Mouse (Mus musculus) thymus, postnatal 4 days (tissue): ENCODE results near the gene Mms19.

Experiments
- DNase-seq: peaks from one replicate; pipeline ENCODE4 v3.0.0; 2021

Gene Mms19

DNA sequence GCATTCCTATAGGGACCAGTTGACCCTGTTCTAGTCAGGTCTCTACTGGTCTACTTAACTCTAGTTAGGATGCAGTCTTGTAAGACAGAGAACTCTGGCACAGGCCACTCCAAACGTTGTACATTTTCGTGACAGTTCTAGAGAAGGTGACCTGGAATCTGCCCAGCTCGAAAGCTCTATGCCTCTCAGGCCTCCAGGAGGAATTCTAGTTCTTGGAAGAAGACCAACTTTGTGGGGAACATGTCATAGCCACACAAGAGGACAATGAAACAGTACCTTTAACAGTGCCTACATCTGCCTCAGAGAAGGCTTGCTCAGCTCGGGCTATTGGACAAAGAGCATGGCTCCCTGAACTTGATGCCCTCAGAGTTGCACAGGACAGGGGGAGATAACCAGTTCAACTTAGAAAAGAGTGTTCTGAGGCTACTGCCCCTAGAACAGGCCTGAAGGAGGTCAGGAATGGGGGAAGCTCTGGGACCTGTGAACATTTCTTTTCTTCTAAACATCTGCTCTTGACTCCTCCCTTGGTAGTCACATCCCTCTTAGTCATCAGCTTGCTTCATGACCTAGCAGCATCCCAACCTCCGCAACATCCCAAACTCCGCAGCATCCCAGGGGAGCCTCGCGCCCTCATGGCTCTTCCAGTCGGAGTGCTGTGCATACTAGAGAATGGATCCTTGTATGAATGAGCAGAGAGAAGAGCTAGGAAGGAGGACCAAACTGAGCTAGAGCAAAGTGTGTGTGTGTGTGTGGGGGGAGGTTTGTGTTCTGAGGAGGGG, 18.0 kb upstream of the Mms19 start:
- DNase-seq: no peak

DNA sequence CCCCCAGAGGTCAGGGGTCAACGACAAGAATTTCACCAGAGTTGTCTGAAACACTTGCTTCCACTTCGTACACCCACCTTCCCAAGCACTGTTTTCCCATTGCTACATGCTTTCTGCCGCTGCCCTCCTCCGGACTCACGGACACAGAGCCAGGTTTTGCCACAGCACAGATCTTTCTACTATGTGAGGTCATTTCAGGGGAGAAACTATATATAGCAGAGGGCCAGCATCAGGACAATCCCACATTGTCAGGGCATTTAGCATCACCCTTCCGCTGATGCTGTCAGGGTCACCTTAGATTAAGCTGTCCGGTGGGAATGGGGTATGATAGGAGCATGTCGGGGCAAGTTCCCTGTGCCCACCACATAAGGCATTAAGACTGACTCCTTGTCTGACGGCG, 16.1 kb upstream of the Mms19 start:
- no peak for DNase-seq

DNA sequence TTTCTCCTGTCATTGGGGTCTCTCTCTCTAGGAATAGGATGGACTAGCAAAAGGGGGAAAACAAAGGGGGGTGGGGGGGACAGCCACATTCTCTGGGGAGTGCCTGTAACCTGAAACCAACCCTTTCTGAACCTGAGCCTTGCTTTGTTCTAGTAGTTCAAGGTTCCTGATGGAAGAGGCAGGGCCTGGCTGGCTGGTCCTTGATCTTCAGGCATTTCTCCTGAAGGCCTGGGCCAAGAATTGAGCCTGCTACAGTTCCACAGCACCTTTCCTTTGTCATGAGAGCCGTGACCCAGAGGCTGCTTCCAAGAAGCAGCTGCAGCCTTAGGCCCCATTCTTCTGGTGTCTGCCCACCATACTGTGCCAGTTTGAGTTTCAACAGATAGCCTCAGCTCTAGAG, 14.5 kb upstream of the Mms19 start:
- DNase-seq: no peak

DNA sequence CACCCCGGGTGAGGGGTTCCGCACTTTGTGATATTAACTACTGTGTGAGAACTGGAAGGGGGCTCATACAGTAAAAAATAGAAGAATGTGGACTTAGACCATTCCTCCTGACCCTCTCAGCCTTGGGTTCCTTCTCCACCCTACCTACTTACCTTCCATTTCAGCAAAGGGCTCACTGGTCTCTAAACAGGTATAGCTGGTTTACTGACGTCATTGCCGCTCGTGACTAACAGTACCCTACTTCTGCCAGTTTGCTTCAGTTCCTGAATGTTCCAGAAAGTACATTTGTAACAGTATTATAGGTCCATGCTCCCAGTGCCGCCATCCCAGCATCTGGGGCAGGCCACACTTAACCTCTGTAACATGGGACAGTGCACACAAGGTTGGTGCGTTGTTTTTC, 13.1 kb upstream of the Mms19 start:
- DNase-seq: no peak

DNA sequence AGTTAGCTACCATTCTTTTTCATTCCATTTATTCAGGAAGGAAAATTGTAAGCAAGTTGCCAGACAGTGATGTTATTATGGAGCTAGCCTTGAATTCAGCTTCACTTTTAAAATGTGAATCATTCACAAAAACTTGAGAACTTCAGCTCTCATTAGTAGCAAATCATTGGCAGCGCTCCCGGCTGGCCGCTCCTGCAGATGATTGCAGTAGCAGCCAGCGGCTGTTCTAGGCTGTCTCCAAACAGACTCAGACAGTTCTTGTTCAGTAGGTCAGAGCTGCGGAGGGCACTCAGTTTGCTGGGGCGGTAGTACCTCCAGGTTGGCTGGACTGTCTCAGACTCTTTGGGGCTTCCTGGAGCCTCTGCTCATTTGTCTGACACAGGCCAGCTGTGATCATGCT, 12.5 kb upstream of the Mms19 start:
- DNase-seq: no peak

DNA sequence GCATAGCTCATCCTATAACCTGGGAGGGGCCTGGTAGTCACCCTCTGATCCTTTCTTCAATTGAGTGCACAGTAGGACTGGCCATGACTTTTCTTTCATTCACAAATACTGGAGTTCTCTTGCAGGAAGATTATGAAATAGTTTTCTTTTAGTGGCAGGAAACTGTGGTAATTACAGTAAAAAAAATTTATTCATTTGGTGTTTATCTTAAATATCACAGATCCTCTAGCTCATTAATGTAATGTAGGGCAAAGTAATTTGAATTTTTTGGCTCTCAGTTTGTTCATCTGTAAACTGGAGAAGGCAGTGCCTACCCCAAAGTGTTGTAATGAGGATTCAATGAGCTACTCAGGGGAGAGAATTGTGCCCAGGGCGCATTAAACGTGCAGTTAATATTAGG, 12.0 kb upstream of the Mms19 start:
- no peak for DNase-seq

DNA sequence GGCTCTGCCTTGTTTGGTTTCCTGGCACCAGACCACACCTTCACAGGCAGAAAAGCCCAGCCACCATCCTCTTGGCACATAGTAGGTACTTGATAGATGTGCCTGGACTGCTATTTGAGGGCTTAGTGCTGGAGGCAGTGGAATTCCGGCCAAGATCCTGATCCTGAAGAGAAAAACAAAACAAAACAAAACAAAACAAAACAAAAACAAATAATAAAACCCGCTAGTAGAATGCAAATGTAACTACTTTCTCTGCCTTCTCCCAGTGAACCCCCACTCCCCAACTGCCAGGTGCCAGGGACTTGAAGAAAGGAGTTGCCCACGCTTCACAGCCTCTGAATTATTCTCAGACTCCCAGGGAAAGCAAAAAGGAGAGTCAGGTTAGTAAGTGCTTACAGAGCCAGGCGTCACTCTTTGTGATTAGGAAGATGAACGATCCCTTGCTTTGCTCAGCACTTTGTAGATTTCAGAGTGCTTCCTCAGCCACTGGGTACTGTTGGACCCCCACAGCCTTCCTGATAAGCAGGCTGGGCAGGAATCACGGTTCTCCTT, 11.0 kb upstream of the Mms19 start:
- DNase-seq: no peak

DNA sequence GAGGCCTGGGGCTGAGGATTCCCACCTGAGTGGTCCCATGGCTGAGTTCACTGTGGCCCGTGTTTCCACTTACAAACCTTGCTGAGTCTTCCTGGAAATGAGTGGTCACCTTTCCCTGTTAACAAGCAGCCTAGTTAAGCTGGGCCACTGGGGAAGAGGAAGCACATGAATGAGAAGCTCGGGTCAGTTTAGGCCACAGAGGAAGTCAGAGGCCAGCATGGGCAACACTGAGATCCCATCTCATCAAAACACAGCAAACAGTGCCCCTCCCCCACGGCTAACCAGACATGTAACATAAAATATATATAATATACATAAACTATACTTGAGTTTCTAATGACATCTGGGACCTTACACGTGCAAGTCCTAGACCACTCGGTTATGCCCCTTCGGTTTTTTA, 8.9 kb upstream of the Mms19 start:
- no peak for DNase-seq

DNA sequence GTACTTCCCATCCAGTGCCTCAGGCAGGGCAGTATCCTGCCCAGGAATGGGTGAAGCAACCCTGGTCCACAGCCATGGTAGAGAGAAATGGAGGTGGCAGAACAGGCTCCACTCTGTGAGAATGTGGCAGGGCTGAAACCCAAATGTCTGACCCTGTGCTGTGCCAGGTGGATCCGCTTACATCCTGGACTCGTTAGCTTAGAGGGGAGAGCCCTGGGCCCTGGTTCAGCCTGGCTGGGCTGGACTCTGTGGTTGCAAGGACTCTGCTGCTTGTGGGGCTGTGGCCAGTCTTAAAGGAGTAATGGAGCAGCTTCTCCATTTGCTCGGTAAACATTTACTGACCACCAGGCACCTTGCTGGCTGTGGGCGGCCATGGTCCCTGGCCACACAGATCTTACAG, 6.2 kb upstream of the Mms19 start:
- no peak for DNase-seq

DNA sequence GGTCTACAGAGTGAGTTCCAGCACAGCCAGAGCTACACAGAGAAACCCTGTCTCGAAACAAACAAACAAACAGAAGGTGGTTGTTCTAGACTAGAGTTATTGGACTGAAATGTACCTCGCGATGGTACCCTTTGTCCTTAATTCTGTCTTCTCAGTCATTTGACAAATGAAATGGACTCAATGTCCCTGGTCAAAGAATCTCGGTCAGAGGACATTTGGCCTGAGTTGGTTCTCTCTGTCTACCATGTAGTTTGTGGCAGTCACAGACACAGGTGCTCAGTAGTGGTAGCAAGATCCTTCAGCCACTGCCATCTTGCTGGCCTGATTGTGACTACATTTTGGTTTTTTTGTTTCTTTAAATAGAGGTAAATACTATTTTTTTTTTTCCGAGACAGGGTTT, 5.0 kb upstream of the Mms19 start:
- no peak for DNase-seq

DNA sequence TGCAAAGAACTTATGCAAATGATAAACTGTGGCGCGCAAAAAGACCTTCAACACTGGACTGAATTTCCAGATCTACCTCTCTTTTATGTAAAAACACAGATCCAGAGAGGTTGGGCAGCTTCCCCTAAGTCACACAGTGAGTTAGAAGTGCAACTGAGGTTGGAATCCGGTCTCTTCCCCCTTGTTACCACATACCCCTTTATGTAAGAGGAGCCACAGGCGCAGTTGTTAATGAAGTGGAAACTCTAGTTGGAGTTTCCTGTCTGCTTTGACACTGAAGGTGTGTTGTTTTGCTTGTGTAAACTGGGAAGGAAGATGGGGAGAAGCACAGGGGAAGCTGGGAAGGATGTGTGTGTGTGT, 1.8 kb upstream of the Mms19 start:
- no peak for DNase-seq

DNA sequence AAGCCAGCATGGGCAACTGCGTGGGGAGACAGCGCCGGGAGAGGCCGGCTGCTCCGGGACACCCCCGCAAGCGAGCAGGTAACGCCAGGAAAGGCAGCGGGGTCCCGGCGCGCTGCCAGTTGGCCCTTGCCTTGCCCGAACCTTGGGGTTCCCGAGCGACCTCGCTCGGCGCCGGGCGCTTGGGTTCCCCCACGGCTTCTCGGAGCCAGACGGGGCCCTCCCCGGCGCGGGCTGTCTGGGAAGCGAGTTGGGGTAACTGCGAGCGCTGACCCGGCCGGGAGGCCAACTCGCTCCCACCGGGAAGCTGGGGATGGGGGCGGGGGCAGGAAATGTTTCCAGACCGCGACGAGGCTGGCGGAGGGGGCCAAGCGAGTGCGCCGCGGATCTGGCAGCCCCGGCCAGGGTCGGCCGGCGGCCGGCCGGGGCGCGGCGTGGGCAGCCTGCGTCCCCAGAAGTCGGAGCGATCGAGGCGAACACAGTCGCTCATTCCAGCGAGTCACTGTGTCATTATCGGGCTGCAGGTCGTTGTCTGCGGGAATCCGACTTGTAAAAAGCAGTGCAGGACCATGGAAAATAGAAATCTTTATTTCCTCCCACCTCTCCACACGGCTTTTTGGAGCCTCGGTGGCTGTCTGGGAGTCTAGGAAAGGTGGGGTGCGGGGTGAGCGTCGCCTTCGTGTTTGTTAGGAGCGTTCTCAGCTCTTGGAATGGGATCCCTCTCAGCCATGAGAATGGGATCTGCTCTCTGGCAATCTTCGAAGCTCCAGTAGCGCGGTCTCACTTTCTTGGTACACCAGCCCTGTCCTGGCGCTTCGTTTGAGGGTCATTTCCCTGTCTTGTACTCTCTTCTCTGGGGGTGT, 1.2 kb upstream of the Mms19 start:
- peak; percentile 71 for DNase-seq

DNA sequence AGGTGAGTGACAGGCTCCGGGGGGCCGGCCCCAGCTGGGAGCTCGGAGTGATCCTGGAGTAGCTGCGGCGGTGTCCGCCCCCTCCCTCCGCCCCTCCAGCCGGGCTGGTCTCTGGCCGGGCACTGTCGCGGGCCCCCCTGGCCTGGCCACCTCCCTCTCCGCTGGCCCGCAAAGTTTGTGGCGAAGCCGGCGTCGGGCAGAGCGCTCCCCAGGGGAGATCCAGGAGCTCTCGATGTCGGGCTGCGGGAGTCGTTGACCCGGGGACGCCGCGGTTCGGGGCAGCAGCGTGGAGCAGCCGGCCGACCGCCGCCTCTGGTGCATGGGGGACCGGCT, 604 bp upstream of the Mms19 start, which contains the start of gene Ubtd1:
Ubtd1 (plus strand) TSS at position 169 of the 333 bp plus-strand sequence.
- no peak for DNase-seq

DNA sequence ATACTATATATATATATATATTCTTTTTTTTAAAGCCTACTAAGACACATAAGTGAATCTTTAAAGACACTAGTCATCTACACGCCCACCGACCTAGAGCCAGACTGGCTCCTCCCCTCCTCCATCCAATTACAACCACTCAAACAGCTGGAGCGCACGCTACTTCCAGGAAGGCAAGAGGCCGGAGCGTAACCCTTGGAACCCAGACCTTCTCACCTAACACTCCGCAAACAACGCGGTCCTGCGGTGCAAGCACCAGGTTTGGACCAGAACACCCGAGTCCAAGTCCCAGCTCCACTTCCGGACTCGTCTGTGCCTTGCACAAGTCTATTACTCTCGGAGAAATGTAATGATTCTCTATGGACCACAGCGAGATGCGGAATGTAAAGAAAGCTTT, 537 bp downstream of the Mms19 start:
- no peak for DNase-seq

DNA sequence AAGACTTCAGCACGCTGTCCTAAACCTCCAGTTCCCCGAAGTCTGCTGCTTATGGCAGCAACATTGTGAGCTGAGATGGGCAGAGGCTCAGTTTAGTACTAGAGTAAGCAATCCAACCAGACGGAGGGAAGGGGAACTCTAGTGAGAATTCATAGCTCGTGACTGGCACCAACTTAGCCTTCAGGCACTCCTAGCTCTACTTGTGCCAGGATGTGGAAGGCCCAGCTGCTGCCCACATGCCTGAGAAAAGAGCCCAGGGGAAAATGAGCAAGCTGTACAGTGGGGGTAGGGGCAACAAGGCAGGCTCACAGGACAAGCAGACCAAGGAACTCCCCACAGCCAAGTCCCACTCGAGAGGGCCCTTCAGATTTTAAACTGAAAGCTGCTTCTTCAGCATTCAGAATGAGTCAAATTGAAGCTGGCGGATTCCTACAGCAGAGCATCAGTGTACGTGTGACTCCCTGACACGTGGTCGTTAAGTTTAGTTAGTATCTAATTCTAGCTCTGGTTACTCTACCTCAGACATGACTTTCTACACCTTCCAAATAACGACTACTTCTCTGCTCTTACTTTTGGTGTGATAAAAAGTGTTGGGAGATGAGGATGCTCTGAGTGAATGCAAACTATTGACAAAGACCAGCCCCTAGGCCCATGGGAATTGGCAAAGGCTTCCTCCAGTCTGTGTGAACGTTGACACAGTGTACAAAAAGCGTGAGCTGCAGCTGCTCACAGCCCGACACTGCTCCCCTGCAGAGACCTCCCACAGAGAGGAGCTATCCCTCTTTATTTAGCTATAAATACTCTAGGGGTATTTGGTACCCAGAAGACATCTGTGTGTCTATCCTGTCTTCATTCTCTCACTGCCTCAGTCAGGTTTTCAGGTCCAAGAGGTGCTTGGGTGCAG, 6.8 kb downstream of the Mms19 start:
- no peak for DNase-seq

DNA sequence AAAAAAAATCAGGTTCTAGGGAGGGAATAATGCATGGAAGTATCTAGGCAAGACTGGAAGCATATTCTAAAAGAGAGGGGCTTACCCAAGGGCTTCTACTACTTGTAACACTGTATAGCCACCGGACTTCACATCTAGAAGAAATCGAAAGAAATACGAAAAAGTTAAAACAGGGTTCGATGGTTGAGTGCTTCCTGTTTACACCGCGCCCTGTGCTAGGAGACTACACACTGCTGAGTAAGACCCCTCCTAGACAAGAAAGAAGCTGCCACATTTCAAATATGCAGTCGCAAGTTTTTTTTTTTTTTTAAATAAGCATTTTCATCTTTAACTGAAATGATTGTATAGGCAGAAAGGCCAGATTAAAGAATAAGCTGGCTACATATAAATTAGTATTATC, 11.3 kb downstream of the Mms19 start:
- DNase-seq: no peak

DNA sequence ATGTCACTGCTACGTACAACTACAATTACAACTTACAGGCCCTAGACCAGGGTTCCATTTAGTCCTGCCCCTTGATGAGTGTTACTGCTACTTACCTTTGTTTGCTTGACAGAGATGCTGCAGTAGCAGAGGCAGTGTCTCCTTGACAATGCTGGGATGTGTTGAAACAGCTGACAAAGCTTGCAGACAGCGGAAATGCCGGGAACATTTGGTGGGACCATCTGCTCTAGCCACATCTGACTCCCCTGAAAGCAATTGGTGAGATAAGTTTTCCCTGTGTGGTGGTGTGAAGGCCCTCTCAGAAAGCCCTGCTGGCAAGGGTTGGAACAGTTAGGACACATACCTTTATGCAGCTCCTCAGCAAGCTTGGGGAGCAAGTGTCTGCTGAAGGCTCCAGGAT, 27.4 kb downstream of the Mms19 start:
- DNase-seq: no peak

DNA sequence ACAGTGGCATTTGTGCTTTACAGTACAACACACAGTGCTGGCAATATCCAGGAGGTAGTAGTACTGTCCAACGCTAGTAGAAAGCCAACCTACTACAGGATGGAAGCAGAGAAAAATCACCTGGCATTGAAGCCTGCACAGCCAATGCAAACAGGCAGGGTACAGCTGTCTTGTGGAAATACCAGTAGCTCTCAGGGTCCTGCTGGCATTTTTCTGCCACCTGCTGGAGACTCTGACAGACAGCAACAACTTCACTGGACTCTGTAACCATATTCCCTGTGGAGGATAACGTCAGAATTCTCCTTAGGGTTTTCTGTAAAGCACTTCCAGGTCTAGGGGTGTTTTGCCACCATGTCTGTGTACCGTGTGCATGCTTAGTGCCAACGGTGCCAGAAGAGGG, 28.7 kb downstream of the Mms19 start:
- peak; percentile 23 for DNase-seq

DNA sequence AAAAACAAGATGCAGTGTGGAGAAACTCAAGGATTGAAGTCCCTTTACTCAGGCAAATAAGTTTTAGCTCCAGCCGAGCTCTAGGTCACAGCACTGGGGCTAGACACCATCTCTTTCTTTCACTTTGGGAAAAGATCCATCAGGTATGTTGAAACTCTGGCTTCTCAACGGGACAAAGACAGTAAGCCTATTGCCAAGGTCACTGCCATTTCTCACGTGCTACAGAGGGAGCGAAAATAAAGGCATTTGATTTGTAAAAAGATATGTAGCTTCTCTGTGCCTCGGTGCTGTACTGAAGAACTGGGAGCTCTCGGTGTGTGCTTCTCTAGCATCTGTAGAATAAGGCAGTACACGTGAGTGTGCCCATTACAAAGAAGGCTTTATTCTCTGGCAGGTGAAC, 37.1 kb downstream of the Mms19 start:
- DNase-seq: no peak

DNA sequence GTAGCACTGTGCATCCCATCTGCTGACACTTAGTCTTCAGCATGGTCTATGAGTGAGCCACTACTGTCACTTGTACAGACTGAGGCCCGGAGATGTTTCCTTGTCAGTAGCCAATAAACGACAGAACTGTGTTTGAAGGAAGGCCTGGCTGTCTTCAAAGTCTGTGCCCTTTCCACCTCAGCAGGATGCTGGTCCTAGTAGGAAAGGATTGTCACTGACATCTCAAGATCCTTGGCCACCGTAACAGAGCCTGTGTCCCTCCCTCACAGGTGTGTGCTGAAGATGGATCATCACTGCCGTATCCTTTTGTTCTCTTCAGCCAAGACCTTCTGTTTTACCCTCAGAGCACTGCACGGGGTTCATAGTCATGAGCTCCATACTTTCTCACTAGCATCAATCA, 42.4 kb downstream of the Mms19 start:
- DNase-seq: no peak

DNA sequence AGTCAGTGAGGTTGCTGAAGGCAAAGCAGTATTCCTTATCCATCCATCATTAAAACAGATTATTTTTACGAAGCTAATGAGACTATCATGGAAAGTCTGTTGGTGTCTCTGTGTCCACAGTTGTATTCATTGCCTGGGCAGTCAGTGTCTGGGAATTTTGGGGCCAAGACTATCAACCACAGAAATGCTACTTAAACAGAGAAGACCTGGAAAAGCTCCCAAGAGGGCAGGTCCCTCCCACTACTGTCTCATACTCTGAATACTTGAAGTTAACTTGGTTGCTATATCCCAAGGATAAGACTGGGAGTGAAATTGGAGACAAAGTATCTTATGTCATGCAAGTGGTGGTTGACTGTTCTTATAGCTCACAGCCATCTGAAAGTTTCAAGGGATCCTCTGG, 45.0 kb downstream of the Mms19 start:
- DNase-seq: no peak

DNA sequence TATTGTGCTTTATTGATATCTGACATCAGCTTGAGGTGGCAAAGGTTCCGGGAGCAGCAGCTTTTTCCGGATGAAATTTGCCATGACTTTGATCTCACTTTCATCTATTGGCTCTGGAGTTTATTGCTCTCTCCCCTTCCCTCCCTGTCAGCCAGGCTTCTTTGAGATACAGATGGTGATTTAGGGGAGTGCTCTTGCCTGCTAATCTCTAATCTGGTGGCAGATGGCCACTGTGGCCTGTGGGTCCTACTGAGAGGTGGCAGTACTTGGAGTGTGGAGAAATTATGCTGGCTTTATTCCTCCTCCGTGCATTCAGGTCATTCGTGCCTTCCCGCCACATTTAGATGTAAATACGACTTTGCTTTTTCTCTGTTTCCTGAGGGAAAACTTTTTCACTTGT, 46.8 kb downstream of the Mms19 start:
- DNase-seq: no peak
